Mouse (Mus musculus): ENCODE measurements around the gene Srd5a1. TPM values are rescaled to one million over a fixed set of nuclear protein-coding genes. Genes with fewer than 3 reads are reported as not detected.

Srd5a1 gene
- polyA plus RNA-seq (2014; fragmentation: Nextera tagmentation; extraction: Ambion mirVana) = 21.8 and 25.5 TPM in 2 replicates

GRCm38 (mm10) chr13:69611398-69612174, at the start of gene Srd5a1:
Gene Srd5a1, minus strand, starts transcription at chr13:69611442.
- Histone ChIP-seq H3K9ac (replicated peaks; ENCODE audit: low read length) (peak within 1 kb of the TSS; percentile 69), H3K4me2 (ENCODE audit: low read length) (peak within 1 kb of the TSS; percentile 95), H3K27ac (replicated peaks; ENCODE audit: low read depth, low read length) (peak within 1 kb of the TSS; percentile 56), H3K4me3 (replicated peaks; ENCODE audit: low read depth, low read length) (peak within 1 kb of the TSS; percentile 91), H3K36me3 (ENCODE audit: control insufficient read depth, insufficient read depth, low read length) (peaks cover 34% of the 10 kb centered on the region), H3K27me3 (ENCODE audit: control insufficient read depth, insufficient read depth, low read length) (no peaks in the 10 kb centered on the region), H3K9me3 (ENCODE audit: control insufficient read depth, low read length) (no peaks in the 10 kb centered on the region), H3K4me1 (ENCODE audit: control insufficient read depth, insufficient read depth, low read length) (peaks cover 11% of the 10 kb centered on the region)
- DNase-seq (peak; percentile 99), ATAC-seq (ENCODE audit: low FRiP score, low TSS enrichment) (peak; percentile 98)
- under 1% methylated on average over 69 of the region's 69 CpGs for WGBS

- Histone ChIP-seq H3K4me3 (replicated peaks; ENCODE audit: low read depth, low read length) (no peak overlapping the region), H3K9ac (replicated peaks; ENCODE audit: low read length) (no peak overlapping the region), H3K36me3 (ENCODE audit: control insufficient read depth, insufficient read depth, low read length) (no peaks in the 10 kb centered on the region), H3K27ac (replicated peaks; ENCODE audit: low read depth, low read length) (no peak overlapping the region), H3K27me3 (ENCODE audit: control insufficient read depth, insufficient read depth, low read length) (no peaks in the 10 kb centered on the region), H3K4me1 (ENCODE audit: control insufficient read depth, insufficient read depth, low read length) (no peaks in the 10 kb centered on the region), H3K4me2 (ENCODE audit: low read length) (no peak overlapping the region), H3K9me3 (ENCODE audit: control insufficient read depth, low read length) (no peaks in the 10 kb centered on the region)
- DNase-seq = no peak
- no peak for ATAC-seq (ENCODE audit: low FRiP score, low TSS enrichment)
- WGBS = 78% methylated on average over 3 of the region's 3 CpGs
Measured at GRCm38 (mm10) chr13:69654508-69654907, 43.3 kb upstream of the Srd5a1 start.

GRCm38 (mm10) chr13:69646481-69646880, 35.2 kb upstream of the Srd5a1 start:
- no peaks in the 10 kb centered on the region for H3K4me1 ChIP-seq (ENCODE audit: control insufficient read depth, insufficient read depth, low read length)
- H3K4me2 ChIP-seq (ENCODE audit: low read length) = no peak overlapping the region
- H3K4me3 ChIP-seq (replicated peaks; ENCODE audit: low read depth, low read length) = no peak overlapping the region
- no peak overlapping the region for H3K27ac ChIP-seq (replicated peaks; ENCODE audit: low read depth, low read length)
- H3K36me3 ChIP-seq (ENCODE audit: control insufficient read depth, insufficient read depth, low read length) = no peaks in the 10 kb centered on the region
- WGBS = 73% methylated on average over 9 of the region's 9 CpGs
- no peaks in the 10 kb centered on the region for H3K9me3 ChIP-seq (ENCODE audit: control insufficient read depth, low read length)
- ATAC-seq (ENCODE audit: low FRiP score, low TSS enrichment) (no peak), DNase-seq (no peak)
- no peaks in the 10 kb centered on the region for H3K27me3 ChIP-seq (ENCODE audit: control insufficient read depth, insufficient read depth, low read length)
- H3K9ac ChIP-seq (replicated peaks; ENCODE audit: low read length) = no peak overlapping the region

- DNase-seq (peak; percentile 7), ATAC-seq (ENCODE audit: low FRiP score, low TSS enrichment) (no peak)
- H3K4me1 ChIP-seq (ENCODE audit: control insufficient read depth, insufficient read depth, low read length) = no peaks in the 10 kb centered on the region
- WGBS = 78% methylated on average over 13 of the region's 13 CpGs
- no peak overlapping the region for H3K9ac ChIP-seq (replicated peaks; ENCODE audit: low read length)
- H3K27me3 ChIP-seq (ENCODE audit: control insufficient read depth, insufficient read depth, low read length) = no peaks in the 10 kb centered on the region
- 0 out of 2 replicates have a peak, but pooled peaks cover under 1% of the 10 kb centered on the region for H3K36me3 ChIP-seq (ENCODE audit: control insufficient read depth, insufficient read depth, low read length)
- no peak overlapping the region for H3K4me3 ChIP-seq (replicated peaks; ENCODE audit: low read depth, low read length)
- H3K9me3 ChIP-seq (ENCODE audit: control insufficient read depth, low read length) = no peaks in the 10 kb centered on the region
- no peak overlapping the region for H3K27ac ChIP-seq (replicated peaks; ENCODE audit: low read depth, low read length)
- no peak overlapping the region for H3K4me2 ChIP-seq (ENCODE audit: low read length)
Measured at GRCm38 (mm10) chr13:69645694-69646423, 34.6 kb upstream of the Srd5a1 start.

GRCm38 (mm10) chr13:69644427-69645166, 33.4 kb upstream of the Srd5a1 start:
- 90% methylated on average over 13 of the region's 13 CpGs for WGBS

GRCm38 (mm10) chr13:69643937-69644336, 32.7 kb upstream of the Srd5a1 start:
- Histone ChIP-seq H3K4me1 (ENCODE audit: control insufficient read depth, insufficient read depth, low read length) (no peaks in the 10 kb centered on the region), H3K9ac (replicated peaks; ENCODE audit: low read length) (no peak overlapping the region), H3K4me3 (replicated peaks; ENCODE audit: low read depth, low read length) (no peak overlapping the region), H3K27ac (replicated peaks; ENCODE audit: low read depth, low read length) (no peak overlapping the region), H3K36me3 (ENCODE audit: control insufficient read depth, insufficient read depth, low read length) (peaks cover 16% of the 10 kb centered on the region), H3K4me2 (ENCODE audit: low read length) (no peak overlapping the region), H3K27me3 (ENCODE audit: control insufficient read depth, insufficient read depth, low read length) (no peaks in the 10 kb centered on the region), H3K9me3 (ENCODE audit: control insufficient read depth, low read length) (no peaks in the 10 kb centered on the region)
- ATAC-seq (ENCODE audit: low FRiP score, low TSS enrichment) = no peak
- DNase-seq = no peak
- WGBS = 90% methylated on average over 2 of the region's 2 CpGs

More at GRCm38 (mm10) chr13:69644427-69645166, 33.4 kb upstream of the Srd5a1 start:
- Histone ChIP-seq H3K36me3 (ENCODE audit: control insufficient read depth, insufficient read depth, low read length) (peaks cover 10% of the 10 kb centered on the region), H3K4me1 (ENCODE audit: control insufficient read depth, insufficient read depth, low read length) (no peaks in the 10 kb centered on the region), H3K4me2 (ENCODE audit: low read length) (no peak overlapping the region), H3K27ac (replicated peaks; ENCODE audit: low read depth, low read length) (no peak overlapping the region), H3K27me3 (ENCODE audit: control insufficient read depth, insufficient read depth, low read length) (no peaks in the 10 kb centered on the region), H3K4me3 (replicated peaks; ENCODE audit: low read depth, low read length) (no peak overlapping the region), H3K9ac (replicated peaks; ENCODE audit: low read length) (no peak overlapping the region), H3K9me3 (ENCODE audit: control insufficient read depth, low read length) (no peaks in the 10 kb centered on the region)
- DNase-seq (no peak), ATAC-seq (ENCODE audit: low FRiP score, low TSS enrichment) (no peak)

- no peak overlapping the region for H3K9ac ChIP-seq (replicated peaks; ENCODE audit: low read length)
- WGBS = 78% methylated on average over 5 of the region's 5 CpGs
- H3K36me3 ChIP-seq (ENCODE audit: control insufficient read depth, insufficient read depth, low read length) = peaks cover 24% of the 10 kb centered on the region
- no peak overlapping the region for H3K4me3 ChIP-seq (replicated peaks; ENCODE audit: low read depth, low read length)
- no peak for ATAC-seq (ENCODE audit: low FRiP score, low TSS enrichment)
- H3K4me1 ChIP-seq (ENCODE audit: control insufficient read depth, insufficient read depth, low read length) = no peaks in the 10 kb centered on the region
- no peak for DNase-seq
- no peak overlapping the region for H3K27ac ChIP-seq (replicated peaks; ENCODE audit: low read depth, low read length)
- no peak overlapping the region for H3K4me2 ChIP-seq (ENCODE audit: low read length)
- H3K27me3 ChIP-seq (ENCODE audit: control insufficient read depth, insufficient read depth, low read length) = no peaks in the 10 kb centered on the region
- H3K9me3 ChIP-seq (ENCODE audit: control insufficient read depth, low read length) = no peaks in the 10 kb centered on the region
Measured at GRCm38 (mm10) chr13:69642656-69643216, 31.5 kb upstream of the Srd5a1 start.

GRCm38 (mm10) chr13:69641017-69641416, 29.8 kb upstream of the Srd5a1 start:
- no peak for DNase-seq
- no peak overlapping the region for H3K4me2 ChIP-seq (ENCODE audit: low read length)
- no peak overlapping the region for H3K9ac ChIP-seq (replicated peaks; ENCODE audit: low read length)
- no peak for ATAC-seq (ENCODE audit: low FRiP score, low TSS enrichment)
- no peaks in the 10 kb centered on the region for H3K27me3 ChIP-seq (ENCODE audit: control insufficient read depth, insufficient read depth, low read length)
- no peaks in the 10 kb centered on the region for H3K4me1 ChIP-seq (ENCODE audit: control insufficient read depth, insufficient read depth, low read length)
- 93% methylated on average over 3 of the region's 3 CpGs for whole genome bisulfite sequencing
- no peak overlapping the region for H3K4me3 ChIP-seq (replicated peaks; ENCODE audit: low read depth, low read length)
- peaks cover 38% of the 10 kb centered on the region for H3K36me3 ChIP-seq (ENCODE audit: control insufficient read depth, insufficient read depth, low read length)
- no peaks in the 10 kb centered on the region for H3K9me3 ChIP-seq (ENCODE audit: control insufficient read depth, low read length)
- no peak overlapping the region for H3K27ac ChIP-seq (replicated peaks; ENCODE audit: low read depth, low read length)
